Mouse (Mus musculus) cerebellum, postnatal 14 days (tissue): ENCODE measurements around the gene Ap2a2.
"Not testable (repeated sequence)": the region's sequence is repeated elsewhere in the genome, so short reads cannot be mapped to it uniquely, and the experiment has no call there.

Experiments used
- DNase-seq, 2 experiments: peaks; one replicate each; pipeline ENCODE4 v3.0.0; 2021; ENCODE audit warnings: mixed read lengths in 2 of 2

The Ap2a2 gene

GRCm38 (mm10) chr7:141560471-141560870 is 1.5 kb upstream of the Ap2a2 start:
- no peak for DNase-seq

- no peak for DNase-seq
Observed at GRCm38 (mm10) chr7:141562421-141562851, 463 bp downstream of the Ap2a2 start.

GRCm38 (mm10) chr7:141562852-141563427 is 967 bp downstream of the Ap2a2 start:
- peak; percentile 63 to 68 for DNase-seq

- no peak for DNase-seq
Observed at GRCm38 (mm10) chr7:141564561-141564960, 2.6 kb downstream of the Ap2a2 start.

- no peak for DNase-seq
Observed at GRCm38 (mm10) chr7:141566587-141566986, 4.6 kb downstream of the Ap2a2 start.

- DNase-seq = no peak
Observed at GRCm38 (mm10) chr7:141569283-141569803, 7.4 kb downstream of the Ap2a2 start.

- no peak for DNase-seq
Observed at GRCm38 (mm10) chr7:141569916-141570315, 7.9 kb downstream of the Ap2a2 start.

GRCm38 (mm10) chr7:141570625-141571295 is 8.8 kb downstream of the Ap2a2 start:
- no peak for DNase-seq

GRCm38 (mm10) chr7:141574041-141574440 is 12.1 kb downstream of the Ap2a2 start:
- DNase-seq = no peak

GRCm38 (mm10) chr7:141575481-141575880 is 13.5 kb downstream of the Ap2a2 start:
- DNase-seq = no peak

GRCm38 (mm10) chr7:141577801-141578200 is 15.8 kb downstream of the Ap2a2 start:
- DNase-seq = no peak

GRCm38 (mm10) chr7:141578511-141578910 is 16.5 kb downstream of the Ap2a2 start:
- DNase-seq = no peak

- DNase-seq = no peak
Observed at GRCm38 (mm10) chr7:141578943-141579342, 17.0 kb downstream of the Ap2a2 start.

- no peak for DNase-seq
Observed at GRCm38 (mm10) chr7:141581323-141581722, 19.4 kb downstream of the Ap2a2 start.

- DNase-seq = no peak
Observed at GRCm38 (mm10) chr7:141584048-141584841, 22.3 kb downstream of the Ap2a2 start.

- DNase-seq = no peak
Observed at GRCm38 (mm10) chr7:141585288-141585687, 23.3 kb downstream of the Ap2a2 start.

GRCm38 (mm10) chr7:141585881-141586280 is 23.9 kb downstream of the Ap2a2 start:
- DNase-seq = no peak

GRCm38 (mm10) chr7:141588890-141589289 is 26.9 kb downstream of the Ap2a2 start:
- DNase-seq = no peak

GRCm38 (mm10) chr7:141590249-141590648 is 28.3 kb downstream of the Ap2a2 start:
- DNase-seq = not testable (repeated sequence)

GRCm38 (mm10) chr7:141590959-141591358 is 29.0 kb downstream of the Ap2a2 start:
- DNase-seq = no peak

GRCm38 (mm10) chr7:141592096-141592495 is 30.1 kb downstream of the Ap2a2 start:
- DNase-seq = no peak

- DNase-seq = no peak
Observed at GRCm38 (mm10) chr7:141593056-141593455, 31.1 kb downstream of the Ap2a2 start.

- no peak for DNase-seq
Observed at GRCm38 (mm10) chr7:141596971-141597370, 35.0 kb downstream of the Ap2a2 start.

GRCm38 (mm10) chr7:141597563-141597962 is 35.6 kb downstream of the Ap2a2 start:
- DNase-seq = peak; percentile 41 to 50
